Mouse (Mus musculus) embryonic facial prominence, embryonic 13.5 days (tissue): ENCODE measurements around the gene Sh3bp5. TPM values are rescaled to one million over a fixed set of nuclear protein-coding genes. Genes with fewer than 3 reads are reported as not detected.

ENCODE experiments used
- ATAC-seq: fragments of 200-750 bp; cut with Nextera tagmentation; 2 replicates; pipeline ENCODE4 v1.8.0; 2017; ENCODE audit warnings: low read depth; ENCODE audit not compliant: insufficient number of reproducible peaks, insufficient read depth, low FRiP score, low TSS enrichment
- H3K27ac ChIP-seq: fragments of 300-500 bp; sonication (generic); 2 replicates; pipeline ENCODE4 v1.5.1; 2015; ENCODE audit warnings: moderate library complexity, mild to moderate bottlenecking, inconsistent platforms
- H3K27me3 ChIP-seq: fragments of 300-500 bp; sonication (generic); 2 replicates; pipeline ENCODE4 v1.6.1; 2015; ENCODE audit warnings: mild to moderate bottlenecking, inconsistent platforms
- H3K36me3 ChIP-seq: fragments of 300-500 bp; sonication (generic); 2 replicates; pipeline ENCODE4 v1.6.1; 2015; ENCODE audit warnings: mild to moderate bottlenecking, inconsistent platforms
- H3K4me1 ChIP-seq: fragments of 300-500 bp; sonication (generic); 2 replicates; pipeline ENCODE4 v1.6.1; 2015; ENCODE audit warnings: inconsistent platforms
- H3K4me2 ChIP-seq: fragments of 300-500 bp; sonication (generic); 2 replicates; pipeline ENCODE4 v1.6.1; 2015; ENCODE audit warnings: moderate library complexity, mild to moderate bottlenecking, inconsistent platforms
- H3K4me3 ChIP-seq: fragments of 300-500 bp; sonication (generic); 2 replicates; pipeline ENCODE4 v1.5.1; 2015; ENCODE audit warnings: mild to moderate bottlenecking, inconsistent platforms
- H3K9ac ChIP-seq: fragments of 300-500 bp; sonication (generic); 2 replicates; pipeline ENCODE4 v1.6.1; 2015; ENCODE audit warnings: mild to moderate bottlenecking, inconsistent platforms
- H3K9me3 ChIP-seq: fragments of 300-500 bp; sonication (generic); 2 replicates; pipeline ENCODE4 v1.6.1; 2016; ENCODE audit warnings: inconsistent platforms
- WGBS: fragments of 180-500 bp; shearing (Covaris S2); methylation state at CpG from one replicate; pipeline ENCODE4 v1.1.7; 2015; ENCODE audit warnings: mixed read lengths; 5-methylcytosine and 5-hydroxymethylcytosine counted together
- polyA plus RNA-seq: library from polyadenylated mRNA; unstranded; fragments of >200 nt; fragmentation: Nextera tagmentation; extraction: Ambion mirVana; gene quantifications from 2 replicates; pipeline ENCODE4 v1.2.1, GENCODE M21; 2015

Sh3bp5 gene
- polyA plus RNA-seq, 1 experiment from 2014 or later: 40.1 TPM

GRCm38 (mm10) chr14:31388086-31388872 is 47.6 kb downstream of the Sh3bp5 start:
- 30% methylated on average over 13 of the region's 13 CpGs for WGBS
- no peak overlapping the region for H3K4me2 ChIP-seq
- peaks cover 36% of the 10 kb centered on the region for H3K4me1 ChIP-seq
- ATAC-seq: no peak
- H3K27ac ChIP-seq: peak overlapping the region; percentile 83
- H3K27me3 ChIP-seq: no peaks in the 10 kb centered on the region
- no peaks in the 10 kb centered on the region for H3K36me3 ChIP-seq
- no peak overlapping the region for H3K4me3 ChIP-seq
- H3K9ac ChIP-seq: peak overlapping the region; percentile 6; the same call in 1 of the 2 replicates
- no peaks in the 10 kb centered on the region for H3K9me3 ChIP-seq

- 73% methylated on average over 11 of the region's 11 CpGs for WGBS
- no peak overlapping the region for H3K4me3 ChIP-seq
- no peaks in the 10 kb centered on the region for H3K9me3 ChIP-seq
- no peaks in the 10 kb centered on the region for H3K27me3 ChIP-seq
- ATAC-seq: no peak
- H3K4me2 ChIP-seq: no peak overlapping the region
- H3K27ac ChIP-seq: peak overlapping the region; percentile 83; the same call in 1 of the 2 replicates
- peak overlapping the region; percentile 6; the same call in 1 of the 2 replicates for H3K9ac ChIP-seq
- peaks cover 32% of the 10 kb centered on the region for H3K4me1 ChIP-seq
- peaks cover 3% of the 10 kb centered on the region; the same call in 1 of the 2 replicates for H3K36me3 ChIP-seq
These were observed 48.4 kb downstream of the Sh3bp5 start for GRCm38 (mm10) chr14:31387301-31387981.

GRCm38 (mm10) chr14:31385977-31386697 is 49.7 kb downstream of the Sh3bp5 start:
- peaks cover 32% of the 10 kb centered on the region for H3K4me1 ChIP-seq
- ATAC-seq: no peak
- H3K4me2 ChIP-seq: no peak overlapping the region
- no peak overlapping the region for H3K27ac ChIP-seq
- peaks cover 5% of the 10 kb centered on the region; the same call in 1 of the 2 replicates for H3K36me3 ChIP-seq
- no peaks in the 10 kb centered on the region for H3K27me3 ChIP-seq
- H3K9ac ChIP-seq: no peak overlapping the region
- H3K4me3 ChIP-seq: no peak overlapping the region
- 48% methylated on average over 13 of the region's 13 CpGs for whole genome bisulfite sequencing
- no peaks in the 10 kb centered on the region for H3K9me3 ChIP-seq

GRCm38 (mm10) chr14:31385406-31385805 is 50.5 kb downstream of the Sh3bp5 start:
- 88% methylated on average over 5 of the region's 5 CpGs for WGBS
- Histone ChIP-seq H3K4me2 (no peak overlapping the region), H3K27me3 (no peaks in the 10 kb centered on the region), H3K4me3 (no peak overlapping the region), H3K36me3 (peaks cover 5% of the 10 kb centered on the region; the same call in 1 of the 2 replicates), H3K9ac (no peak overlapping the region), H3K4me1 (peaks cover 32% of the 10 kb centered on the region), H3K9me3 (no peaks in the 10 kb centered on the region), H3K27ac (0 out of 2 replicates have a peak overlapping the region, but pooled peaks have one; percentile 39)
- no peak for ATAC-seq

- H3K4me3 ChIP-seq: no peak overlapping the region
- ATAC-seq: no peak
- no peak overlapping the region for H3K9ac ChIP-seq
- WGBS: 71% methylated on average over 13 of the region's 13 CpGs
- H3K27me3 ChIP-seq: no peaks in the 10 kb centered on the region
- peaks cover 32% of the 10 kb centered on the region for H3K4me1 ChIP-seq
- H3K27ac ChIP-seq: peak overlapping the region; percentile 39; the same call in 1 of the 2 replicates
- H3K9me3 ChIP-seq: no peaks in the 10 kb centered on the region
- peaks cover 5% of the 10 kb centered on the region; the same call in 1 of the 2 replicates for H3K36me3 ChIP-seq
- no peak overlapping the region for H3K4me2 ChIP-seq
These were observed 51.2 kb downstream of the Sh3bp5 start for GRCm38 (mm10) chr14:31384366-31385323.

- Histone ChIP-seq H3K27ac (no peak overlapping the region), H3K36me3 (peaks cover 12% of the 10 kb centered on the region)
- WGBS: 88% methylated on average over 11 of the region's 11 CpGs
These were observed 52.3 kb downstream of the Sh3bp5 start for GRCm38 (mm10) chr14:31383470-31384050.

GRCm38 (mm10) chr14:31382276-31382675 is 53.6 kb downstream of the Sh3bp5 start:
- Histone ChIP-seq H3K27ac (no peak overlapping the region), H3K27me3 (no peaks in the 10 kb centered on the region), H3K9ac (no peak overlapping the region), H3K4me2 (no peak overlapping the region), H3K4me1 (peaks cover 17% of the 10 kb centered on the region), H3K36me3 (peaks cover 25% of the 10 kb centered on the region), H3K9me3 (no peaks in the 10 kb centered on the region), H3K4me3 (no peak overlapping the region)
- no peak for ATAC-seq
- WGBS: 84% methylated on average over 8 of the region's 8 CpGs

More at GRCm38 (mm10) chr14:31383470-31384050, 52.3 kb downstream of the Sh3bp5 start:
- no peak for ATAC-seq
- Histone ChIP-seq H3K4me1 (peaks cover 29% of the 10 kb centered on the region), H3K4me2 (no peak overlapping the region), H3K27me3 (no peaks in the 10 kb centered on the region), H3K9ac (no peak overlapping the region), H3K9me3 (no peaks in the 10 kb centered on the region), H3K4me3 (no peak overlapping the region)

GRCm38 (mm10) chr14:31376331-31376730 is 59.5 kb downstream of the Sh3bp5 start:
- H3K27ac ChIP-seq: no peak overlapping the region
- H3K9me3 ChIP-seq: no peaks in the 10 kb centered on the region
- ATAC-seq: no peak
- WGBS: 87% methylated on average over 3 of the region's 3 CpGs
- H3K36me3 ChIP-seq: peaks cover 72% of the 10 kb centered on the region
- H3K27me3 ChIP-seq: no peaks in the 10 kb centered on the region
- H3K9ac ChIP-seq: no peak overlapping the region
- no peak overlapping the region for H3K4me3 ChIP-seq
- no peaks in the 10 kb centered on the region for H3K4me1 ChIP-seq
- no peak overlapping the region for H3K4me2 ChIP-seq

- Histone ChIP-seq H3K9me3 (no peaks in the 10 kb centered on the region), H3K27ac (no peak overlapping the region)
- 82% methylated on average over 6 of the region's 6 CpGs for WGBS
These were observed 61.5 kb downstream of the Sh3bp5 start for GRCm38 (mm10) chr14:31374390-31374789.

GRCm38 (mm10) chr14:31369377-31369776 is 66.5 kb downstream of the Sh3bp5 start:
- WGBS: 68% methylated on average over 3 of the region's 3 CpGs
- Histone ChIP-seq H3K4me1 (no peaks in the 10 kb centered on the region), H3K9ac (no peak overlapping the region), H3K4me3 (no peak overlapping the region), H3K9me3 (no peaks in the 10 kb centered on the region), H3K27ac (no peak overlapping the region), H3K4me2 (no peak overlapping the region), H3K36me3 (peaks cover 75% of the 10 kb centered on the region), H3K27me3 (no peaks in the 10 kb centered on the region)
- no peak for ATAC-seq

More at GRCm38 (mm10) chr14:31374390-31374789, 61.5 kb downstream of the Sh3bp5 start:
- Histone ChIP-seq H3K4me2 (no peak overlapping the region), H3K4me1 (no peaks in the 10 kb centered on the region), H3K27me3 (no peaks in the 10 kb centered on the region), H3K9ac (no peak overlapping the region), H3K36me3 (peaks cover 89% of the 10 kb centered on the region), H3K4me3 (no peak overlapping the region)
- no peak for ATAC-seq
